Mouse (Mus musculus) MEL (cell line): Measurements from ENCODE around the gene Lhx3. TPM values are rescaled to one million over a fixed set of nuclear protein-coding genes. Genes with fewer than 3 reads are reported as not detected.

Source experiments
- DNase-seq: peaks from one replicate; pipeline ENCODE4 v3.0.0; 2011; ENCODE audit warnings: low read depth, low spot score
- H3K27ac ChIP-seq: 2 replicates; pipeline ENCODE4 v1.5.1; 2012; ENCODE audit warnings: low read depth, mild to moderate bottlenecking, control low read depth, low read length, moderate library complexity; ENCODE audit not compliant: control insufficient read depth
- H3K27me3 ChIP-seq, 2 experiments: fragments of 150-350 bp in 1 of 2; sonication (generic) in 1 of 2; 2 replicates each; pipeline ENCODE4 v1.6.1; 2012; ENCODE audit warnings: low read length in 2 of 2, mild to moderate bottlenecking in 2 of 2, improper control_type of control experiment in 1 of 2, moderate library complexity in 1 of 2; ENCODE audit not compliant: insufficient read depth in 2 of 2, control insufficient read depth in 1 of 2
- H3K36me3 ChIP-seq, 2 experiments: 2 replicates each; pipeline ENCODE4 v1.6.1; 2012 to 2014; ENCODE audit warnings: low read length in 2 of 2, improper control_type of control experiment in 1 of 2, inconsistent platforms in 1 of 2, mild to moderate bottlenecking in 1 of 2; ENCODE audit not compliant: insufficient read depth in 2 of 2, control insufficient read depth in 1 of 2
- H3K4me1 ChIP-seq, 2 experiments: fragments of 150-350 bp in 1 of 2; sonication (generic) in 1 of 2; 2 replicates each; pipeline ENCODE4 v1.6.1; 2012; ENCODE audit warnings: low read length in 2 of 2, improper control_type of control experiment in 1 of 2, mild to moderate bottlenecking in 1 of 2; ENCODE audit not compliant: insufficient read depth in 2 of 2, control insufficient read depth in 1 of 2
- H3K4me3 ChIP-seq, 2 experiments: fragments of 150-350 bp in 1 of 2; sonication (generic) in 1 of 2; 2 replicates each; pipeline ENCODE4 v1.5.1; 2012; ENCODE audit warnings: low read depth in 2 of 2, low read length in 2 of 2, mild to moderate bottlenecking in 2 of 2, moderate library complexity in 2 of 2, control low read depth in 1 of 2, improper control_type of control experiment in 1 of 2; ENCODE audit not compliant: control insufficient read depth in 1 of 2, insufficient read depth in 1 of 2
- H3K79me2 ChIP-seq: 2 replicates; pipeline ENCODE4 v1.6.1; 2012; ENCODE audit warnings: mild to moderate bottlenecking, low read length, moderate library complexity; ENCODE audit not compliant: control insufficient read depth, poor library complexity, insufficient read depth
- H3K9ac ChIP-seq: 2 replicates; pipeline ENCODE4 v1.6.1; 2012; ENCODE audit warnings: low read depth, mild to moderate bottlenecking, control low read depth, low read length, moderate library complexity; ENCODE audit not compliant: control insufficient read depth, poor library complexity, severe bottlenecking
- H3K9me3 ChIP-seq: fragments of 150-350 bp; sonication (generic); replicated peaks from 2 replicates; pipeline ENCODE4 v1.6.1; 2012; ENCODE audit warnings: mild to moderate bottlenecking, low read length, improper control_type of control experiment, moderate library complexity; ENCODE audit not compliant: insufficient read depth
- CHD2 ChIP-seq: IDR thresholded peaks from 2 replicates; pipeline ENCODE4 v1.6.1; 2011; ENCODE audit warnings: low read length, improper control_type of control experiment
- ETS1 ChIP-seq: IDR thresholded peaks from 2 replicates; pipeline ENCODE4 v1.6.1; 2012; ENCODE audit warnings: low read depth, mild to moderate bottlenecking, inconsistent platforms, low read length, improper control_type of control experiment, moderate library complexity
- GABPA ChIP-seq: IDR thresholded peaks from 2 replicates; pipeline ENCODE4 v1.6.1; 2012; ENCODE audit warnings: low read depth, mild to moderate bottlenecking, inconsistent platforms, low read length, improper control_type of control experiment, moderate library complexity
- GATA1 ChIP-seq: IDR thresholded peaks from 2 replicates; pipeline ENCODE4 v1.6.1; 2011; ENCODE audit warnings: low read depth, low read length, improper control_type of control experiment
- HCFC1 ChIP-seq: IDR thresholded peaks from 2 replicates; pipeline ENCODE4 v1.6.1; 2012; ENCODE audit warnings: low read depth, mild to moderate bottlenecking, inconsistent platforms, low read length, improper control_type of control experiment, moderate library complexity
- MAFK ChIP-seq: IDR thresholded peaks from 2 replicates; pipeline ENCODE4 v1.6.1; 2011; ENCODE audit warnings: low read depth, mild to moderate bottlenecking, low read length, improper control_type of control experiment, borderline replicate concordance
- MAZ ChIP-seq: IDR thresholded peaks from 2 replicates; pipeline ENCODE4 v1.6.1; 2012; ENCODE audit warnings: low read depth, mild to moderate bottlenecking, inconsistent platforms, low read length, improper control_type of control experiment
- MXI1 ChIP-seq: IDR thresholded peaks from 2 replicates; pipeline ENCODE4 v1.6.1; 2011; ENCODE audit warnings: mild to moderate bottlenecking, low read depth, low read length, improper control_type of control experiment
- NELFE ChIP-seq: IDR thresholded peaks from 2 replicates; pipeline ENCODE4 v1.6.1; 2011; ENCODE audit warnings: low read depth, low read length, improper control_type of control experiment
- NRF1 ChIP-seq: IDR thresholded peaks from 2 replicates; pipeline ENCODE4 v1.6.1; 2014; ENCODE audit warnings: low read depth, mild to moderate bottlenecking, inconsistent platforms, low read length, improper control_type of control experiment, moderate library complexity; ENCODE audit not compliant: poor library complexity, insufficient read depth, severe bottlenecking
- POLR2AphosphoS2 ChIP-seq: IDR thresholded peaks from 2 replicates; pipeline ENCODE4 v1.6.1; 2011; ENCODE audit warnings: low read length, improper control_type of control experiment
- POLR2AphosphoS5 ChIP-seq: IDR thresholded peaks from 2 replicates; pipeline ENCODE4 v1.6.1; 2012; ENCODE audit warnings: low read depth, borderline replicate concordance, mild to moderate bottlenecking, inconsistent platforms, low read length, moderate library complexity, mixed read lengths
- RCOR1 ChIP-seq: IDR thresholded peaks from 2 replicates; pipeline ENCODE4 v1.6.1; 2012; ENCODE audit warnings: low read depth, mild to moderate bottlenecking, inconsistent platforms, low read length, improper control_type of control experiment
- SMC3 ChIP-seq: IDR thresholded peaks from 2 replicates; pipeline ENCODE4 v1.6.1; 2011; ENCODE audit warnings: low read depth, low read length, improper control_type of control experiment
- TCF12 ChIP-seq: IDR thresholded peaks from 2 replicates; pipeline ENCODE4 v1.6.1; 2014; ENCODE audit warnings: low read depth, mild to moderate bottlenecking, inconsistent platforms, low read length, improper control_type of control experiment, moderate library complexity
- UBTF ChIP-seq: IDR thresholded peaks from 2 replicates; pipeline ENCODE4 v1.6.1; 2012; ENCODE audit warnings: low read depth, mild to moderate bottlenecking, inconsistent platforms, low read length, improper control_type of control experiment, moderate library complexity, borderline replicate concordance; ENCODE audit not compliant: insufficient read depth
- USF1 ChIP-seq: IDR thresholded peaks from 2 replicates; pipeline ENCODE4 v1.6.1; 2014; ENCODE audit warnings: low read depth, mild to moderate bottlenecking, inconsistent platforms, low read length, improper control_type of control experiment, moderate library complexity
- USF2 ChIP-seq, 2 experiments: IDR thresholded peaks; 2 replicates each; pipeline ENCODE4 v1.6.1; 2011 to 2012; ENCODE audit warnings: improper control_type of control experiment in 2 of 2, low read length in 2 of 2, borderline replicate concordance in 1 of 2, inconsistent platforms in 1 of 2, low read depth in 1 of 2, mild to moderate bottlenecking in 1 of 2; ENCODE audit not compliant: insufficient read depth in 1 of 2
- ZKSCAN1 ChIP-seq: IDR thresholded peaks from 2 replicates; pipeline ENCODE4 v1.6.1; 2012; ENCODE audit warnings: low read depth, mild to moderate bottlenecking, inconsistent platforms, low read length, improper control_type of control experiment, moderate library complexity
- ZMIZ1 ChIP-seq: IDR thresholded peaks from 2 replicates; pipeline ENCODE4 v1.6.1; 2012; ENCODE audit warnings: low read depth, mild to moderate bottlenecking, inconsistent platforms, low read length, improper control_type of control experiment, moderate library complexity
- polyA plus RNA-seq, 2 experiments: library from polyadenylated mRNA; stranded (reverse) in 1 of 2; unstranded in 1 of 2; fragments of >175 nt in 1 of 2; fragments of >200 nt in 1 of 2; gene quantifications; 2 replicates each; pipeline versions ENCODE4 v1.2.1 to v1.2.4; 2012; ENCODE audit warnings: low replicate concordance in 2 of 2, low read depth in 1 of 2; ENCODE audit not compliant: insufficient read length in 2 of 2, insufficient read depth in 1 of 2, missing spikeins in 1 of 2
- total RNA-seq: library from RNA; depleted of rRNA; stranded (reverse); fragments of 300-350 nt; gene quantifications from 2 replicates; pipeline ENCODE4 v1.2.3, GENCODE M21; 2012

Gene Lhx3
- total and polyA plus RNA-seq, 3 experiments: not detected

DNA sequence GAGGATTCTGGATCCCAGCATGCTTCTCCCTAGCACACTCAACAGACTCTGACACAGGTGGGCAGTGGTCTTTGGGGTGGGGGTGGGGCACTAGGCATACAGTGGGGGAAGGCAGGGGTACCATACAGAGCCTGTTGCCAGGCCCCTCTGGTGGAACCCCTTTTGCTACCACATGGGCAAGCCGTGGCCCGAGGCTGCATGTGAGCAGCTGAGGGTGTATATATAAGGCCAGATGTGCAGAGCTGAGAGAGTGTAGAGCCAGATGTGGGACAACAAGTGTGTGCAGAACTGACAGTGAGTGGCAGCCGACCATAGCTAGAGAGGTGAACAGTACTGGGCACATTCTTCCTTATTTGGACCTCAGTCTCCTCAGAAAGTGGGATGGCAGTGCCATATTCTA is 41.2 kb downstream of the Lhx3 start:
- TF ChIP-seq POLR2AphosphoS2 (no peak), RCOR1 (no peak), ZMIZ1 (no peak), USF2 (IDR thresholded peaks at IDR 0.05; ENCODE audit: borderline replicate concordance in 1 of 2, insufficient read depth in 1 of 2, low read depth in 1 of 2, low read length in 2 of 2) (no peak), SMC3 (no peak), HCFC1 (no peak), GABPA (no peak), MXI1 (no peak), NRF1 (no peak), UBTF (no peak), CHD2 (no peak), ETS1 (no peak), POLR2AphosphoS5 (no peak), NELFE (no peak)
- no peaks in the 10 kb centered on the region for H3K9me3 ChIP-seq
- no peak for DNase-seq
- H3K27me3 ChIP-seq: no peaks in the 10 kb centered on the region; a peak in 1 of 4 replicates
- no peak overlapping the region for H3K9ac ChIP-seq
- no peaks in the 10 kb centered on the region for H3K36me3 ChIP-seq
- no peaks in the 10 kb centered on the region for H3K4me1 ChIP-seq
- H3K79me2 ChIP-seq: no peaks in the 10 kb centered on the region
- no peak overlapping the region for H3K4me3 ChIP-seq
- no peak overlapping the region for H3K27ac ChIP-seq

DNA sequence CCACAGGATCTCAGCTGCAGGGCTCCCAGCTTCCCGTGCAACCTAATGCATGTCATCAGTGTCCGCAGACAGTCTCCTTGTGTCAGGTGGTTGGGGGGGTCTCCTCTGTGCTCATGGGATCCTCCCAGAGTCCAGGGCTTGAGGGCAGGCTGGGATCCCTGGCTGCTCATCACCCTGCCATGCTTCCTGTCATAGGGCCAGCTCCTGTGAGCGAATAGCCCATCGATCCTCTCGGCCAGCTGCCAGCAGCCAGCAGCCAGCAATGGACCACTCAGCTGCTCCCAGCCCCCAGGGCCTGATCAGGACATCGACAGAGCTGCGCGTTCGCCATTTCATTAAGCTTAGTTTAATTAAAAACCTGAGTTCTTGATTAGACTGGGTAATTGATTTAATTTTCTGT is 50.0 kb downstream of the Lhx3 start:
- Histone ChIP-seq H3K79me2 (no peaks in the 10 kb centered on the region), H3K4me1 (peaks cover 2 to 11% of the 10 kb centered on the region in 2 experiments; a peak in 2 of 4 replicates), H3K27ac (no peak overlapping the region), H3K36me3 (peaks cover 0 to 2% of the 10 kb centered on the region in 2 experiments; a peak in 1 of 4 replicates), H3K27me3 (no peaks in the 10 kb centered on the region), H3K9me3 (no peaks in the 10 kb centered on the region), H3K4me3 (no peak overlapping the region), H3K9ac (no peak overlapping the region)
- DNase-seq: no peak
- TF ChIP-seq MAZ (no peak), MAFK (no peak), ZKSCAN1 (no peak), GATA1 (no peak), TCF12 (no peak), USF1 (no peak), RCOR1 (no peak)
